Mouse (Mus musculus) liver, embryonic 15.5 days (tissue): ENCODE data around the gene Syt17. TPM values are rescaled to one million over a fixed set of nuclear protein-coding genes. Genes with fewer than 3 reads are reported as not detected.

ENCODE experiments used
- ATAC-seq: fragments of 200-750 bp; cut with Nextera tagmentation; 2 replicates; pipeline ENCODE4 v1.8.0; 2017; ENCODE audit warnings: moderate number of reproducible peaks, mild to moderate bottlenecking, moderate library complexity; ENCODE audit not compliant: insufficient read depth
- H3K27ac ChIP-seq: fragments of 300-500 bp; sonication (generic); replicated peaks from 2 replicates; pipeline ENCODE4 v1.5.1; 2015; ENCODE audit warnings: mild to moderate bottlenecking, inconsistent platforms
- H3K27me3 ChIP-seq: fragments of 300-500 bp; sonication (generic); 2 replicates; pipeline ENCODE4 v1.6.1; 2015; ENCODE audit warnings: mild to moderate bottlenecking, inconsistent platforms
- H3K36me3 ChIP-seq: fragments of 300-500 bp; sonication (generic); replicated peaks from 2 replicates; pipeline ENCODE4 v1.6.1; 2015; ENCODE audit warnings: moderate library complexity, mild to moderate bottlenecking, inconsistent platforms
- H3K4me1 ChIP-seq: fragments of 300-500 bp; sonication (generic); replicated peaks from 2 replicates; pipeline ENCODE4 v1.6.1; 2015; ENCODE audit warnings: inconsistent platforms
- H3K4me2 ChIP-seq: fragments of 300-500 bp; sonication (generic); 2 replicates; pipeline ENCODE4 v1.6.1; 2015; ENCODE audit warnings: moderate library complexity, mild to moderate bottlenecking, inconsistent platforms
- H3K4me3 ChIP-seq: fragments of 300-500 bp; sonication (generic); replicated peaks from 2 replicates; pipeline ENCODE4 v1.5.1; 2015; ENCODE audit warnings: mild to moderate bottlenecking, inconsistent platforms
- H3K9ac ChIP-seq: fragments of 300-500 bp; sonication (generic); 2 replicates; pipeline ENCODE4 v1.6.1; 2015; ENCODE audit warnings: moderate library complexity, mild to moderate bottlenecking, inconsistent platforms
- H3K9me3 ChIP-seq: fragments of 300-500 bp; sonication (generic); replicated peaks from 2 replicates; pipeline ENCODE4 v1.6.1; 2016; ENCODE audit warnings: inconsistent platforms
- WGBS: fragments of 180-500 bp; shearing (Covaris S2); methylation state at CpG from one replicate; pipeline ENCODE4 v1.1.7; 2015; ENCODE audit warnings: mixed read lengths; ENCODE audit not compliant: insufficient replicate concordance; 5-methylcytosine and 5-hydroxymethylcytosine counted together
- polyA plus RNA-seq: library from polyadenylated mRNA; unstranded; fragments of >200 nt; fragmentation: Nextera tagmentation; extraction: Ambion mirVana; gene quantifications from 2 replicates; pipeline ENCODE4 v1.2.1, GENCODE M21; 2015

Syt17 gene
- polyA plus RNA-seq = 0.28 and 0.35 TPM in 2 replicates

- no peaks in the 10 kb centered on the region for H3K9me3 ChIP-seq
- H3K4me3 ChIP-seq = peak within 1 kb of the TSS; percentile 49
- peaks cover 9% of the 10 kb centered on the region; the same call in 1 of the 2 replicates for H3K4me1 ChIP-seq
- ATAC-seq = peak; percentile 17; the same call in 1 of the 2 replicates
- H3K27ac ChIP-seq = no peak within 1 kb of the TSS
- no peaks in the 10 kb centered on the region for H3K36me3 ChIP-seq
- peak within 1 kb of the TSS; percentile 70 for H3K4me2 ChIP-seq
- under 1% methylated on average over 58 of the region's 58 CpGs for WGBS
- H3K9ac ChIP-seq = no peak within 1 kb of the TSS
- H3K27me3 ChIP-seq = peaks cover 52% of the 10 kb centered on the region
Observed at GRCm38 (mm10) chr7:118448134-118448967, at the start of gene Syt17. Syt17 (minus strand) TSS chr7:118448222.

- peaks cover 15% of the 10 kb centered on the region; the same call in 1 of the 2 replicates for H3K4me1 ChIP-seq
- no peak overlapping the region for H3K9ac ChIP-seq
- 56% methylated on average over 4 of the region's 4 CpGs for WGBS
- ATAC-seq = no peak
- no peaks in the 10 kb centered on the region for H3K9me3 ChIP-seq
- H3K4me3 ChIP-seq = no peak overlapping the region
- H3K27me3 ChIP-seq = peaks cover 33% of the 10 kb centered on the region
- no peak overlapping the region for H3K27ac ChIP-seq
- no peak overlapping the region for H3K4me2 ChIP-seq
- no peaks in the 10 kb centered on the region for H3K36me3 ChIP-seq
Observed at GRCm38 (mm10) chr7:118494892-118495579, 47.0 kb upstream of the Syt17 start.

- no peak overlapping the region for H3K4me2 ChIP-seq
- no peak overlapping the region for H3K9ac ChIP-seq
- peaks cover 35% of the 10 kb centered on the region for H3K27me3 ChIP-seq
- no peak for ATAC-seq
- H3K4me1 ChIP-seq = peaks cover 22% of the 10 kb centered on the region
- no peaks in the 10 kb centered on the region for H3K36me3 ChIP-seq
- no peak overlapping the region for H3K27ac ChIP-seq
- H3K4me3 ChIP-seq = no peak overlapping the region
- no peaks in the 10 kb centered on the region for H3K9me3 ChIP-seq
- 68% methylated on average over 9 of the region's 9 CpGs for WGBS
Observed at GRCm38 (mm10) chr7:118493892-118494291, 45.9 kb upstream of the Syt17 start.

- under 1% methylated on average over 55 of the region's 55 CpGs for WGBS
- Histone ChIP-seq H3K4me3 (peak within 1 kb of the TSS; percentile 63), H3K4me2 (peak within 1 kb of the TSS; percentile 67), H3K4me1 (peaks cover 30% of the 10 kb centered on the region), H3K36me3 (no peaks in the 10 kb centered on the region), H3K27ac (peak within 1 kb of the TSS; percentile 72), H3K27me3 (peaks cover 35% of the 10 kb centered on the region), H3K9ac (peak within 1 kb of the TSS; percentile 58), H3K9me3 (no peaks in the 10 kb centered on the region)
- peak; percentile 70 for ATAC-seq
Observed at GRCm38 (mm10) chr7:118491431-118492147, 43.6 kb upstream of the Syt17 start, which contains the start of gene Itpripl2. Itpripl2 (minus strand) TSS chr7:118491975.

- Histone ChIP-seq H3K9me3 (no peaks in the 10 kb centered on the region), H3K4me2 (peak overlapping the region; percentile 67), H3K4me3 (peak overlapping the region; percentile 63), H3K4me1 (peaks cover 30% of the 10 kb centered on the region), H3K9ac (peak overlapping the region; percentile 58), H3K36me3 (no peaks in the 10 kb centered on the region), H3K27me3 (peaks cover 35% of the 10 kb centered on the region), H3K27ac (peak overlapping the region; percentile 72)
- 13% methylated on average over 67 of the region's 67 CpGs for WGBS
- ATAC-seq = peak; percentile 36
Observed at GRCm38 (mm10) chr7:118490666-118491430, 42.8 kb upstream of the Syt17 start.

- Histone ChIP-seq H3K4me2 (peak overlapping the region; percentile 67), H3K27me3 (peaks cover 35% of the 10 kb centered on the region), H3K4me3 (peak overlapping the region; percentile 63), H3K36me3 (no peaks in the 10 kb centered on the region), H3K27ac (no peak overlapping the region), H3K9ac (no peak overlapping the region), H3K9me3 (no peaks in the 10 kb centered on the region), H3K4me1 (peaks cover 30% of the 10 kb centered on the region)
- no peak for ATAC-seq
- WGBS = 66% methylated on average over 57 of the region's 57 CpGs
Observed at GRCm38 (mm10) chr7:118489706-118490665, 42.0 kb upstream of the Syt17 start.

GRCm38 (mm10) chr7:118488060-118488664 lies 40.1 kb upstream of the Syt17 start:
- no peak overlapping the region for H3K27ac ChIP-seq
- WGBS = 39% methylated on average over 8 of the region's 8 CpGs
- H3K4me3 ChIP-seq = no peak overlapping the region
- peaks cover 30% of the 10 kb centered on the region for H3K4me1 ChIP-seq
- peak overlapping the region; percentile 25 for H3K4me2 ChIP-seq
- ATAC-seq = no peak
- H3K36me3 ChIP-seq = no peaks in the 10 kb centered on the region
- H3K9ac ChIP-seq = no peak overlapping the region
- H3K9me3 ChIP-seq = no peaks in the 10 kb centered on the region
- H3K27me3 ChIP-seq = peaks cover 33% of the 10 kb centered on the region

GRCm38 (mm10) chr7:118486917-118487316 lies 38.9 kb upstream of the Syt17 start:
- no peak overlapping the region for H3K27ac ChIP-seq
- peaks cover 26% of the 10 kb centered on the region for H3K4me1 ChIP-seq
- H3K27me3 ChIP-seq = peaks cover 21% of the 10 kb centered on the region
- no peak for ATAC-seq
- no peak overlapping the region for H3K4me2 ChIP-seq
- no peaks in the 10 kb centered on the region for H3K36me3 ChIP-seq
- H3K9me3 ChIP-seq = no peaks in the 10 kb centered on the region
- no peak overlapping the region for H3K4me3 ChIP-seq
- 48% methylated on average over 5 of the region's 5 CpGs for WGBS
- H3K9ac ChIP-seq = no peak overlapping the region

GRCm38 (mm10) chr7:118483996-118484395 lies 36.0 kb upstream of the Syt17 start:
- ATAC-seq = no peak
- no peak overlapping the region for H3K9ac ChIP-seq

More at GRCm38 (mm10) chr7:118483996-118484395, 36.0 kb upstream of the Syt17 start:
- H3K27ac ChIP-seq = no peak overlapping the region
- H3K4me3 ChIP-seq = no peak overlapping the region
- no peak overlapping the region for H3K4me2 ChIP-seq
- H3K36me3 ChIP-seq = no peaks in the 10 kb centered on the region
- no peaks in the 10 kb centered on the region for H3K9me3 ChIP-seq
- WGBS = 42% methylated on average over 1 of the region's 1 CpGs
- no peaks in the 10 kb centered on the region for H3K27me3 ChIP-seq
- peaks cover 9% of the 10 kb centered on the region for H3K4me1 ChIP-seq
